Mouse (Mus musculus): ENCODE data around the gene Zfp326. TPM values are rescaled to one million over a fixed set of nuclear protein-coding genes. Genes with fewer than 3 reads are reported as not detected.
"Not testable (repeated sequence)": the region's sequence is repeated elsewhere in the genome, so short reads cannot be mapped to it uniquely, and the experiment has no call there.

The Zfp326 gene
- polyA plus RNA-seq, 1 experiment, result 0.16 TPM

- no peaks in the 10 kb centered on the region for H3K36me3 ChIP-seq (ENCODE audit: control insufficient read depth)
- no peaks in the 10 kb centered on the region for H3K27me3 ChIP-seq (ENCODE audit: control insufficient read depth)
- peaks cover 3% of the 10 kb centered on the region; the same call in 1 of the 2 replicates for H3K4me1 ChIP-seq (ENCODE audit: control insufficient read depth)
- no peaks in the 10 kb centered on the region for H3K9me3 ChIP-seq (ENCODE audit: control insufficient read depth, low read length)
- TF ChIP-seq TAL1 (IDR thresholded peaks at IDR 0.05; ENCODE audit: low read length) (no peak), GATA1 (IDR thresholded peaks at IDR 0.05; ENCODE audit: low read length) (no peak)
- no peak overlapping the region for H3K4me3 ChIP-seq (replicated peaks)
These were observed 16.5 kb upstream of the Zfp326 start for GRCm38 (mm10) chr5:105859716-105860460.

DNA sequence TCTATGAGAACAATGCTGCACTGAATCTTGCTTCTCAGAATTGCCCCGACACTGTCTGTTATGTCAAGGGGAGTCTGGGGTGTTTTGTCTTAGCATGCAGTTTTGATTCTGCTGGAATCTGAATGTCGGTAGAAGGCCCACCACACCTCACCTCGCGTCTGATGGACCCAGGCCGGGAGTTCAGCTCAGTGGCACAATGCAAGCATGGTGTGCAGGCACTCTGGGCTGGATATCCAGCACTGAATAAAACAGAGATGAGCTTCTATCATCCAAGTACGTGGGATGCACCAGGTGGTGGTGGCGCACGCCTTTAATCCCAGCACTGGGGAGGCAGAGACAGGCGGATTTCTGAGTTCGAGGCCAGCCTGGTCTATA is 15.9 kb upstream of the Zfp326 start:
- TF ChIP-seq GATA1 (IDR thresholded peaks at IDR 0.05; ENCODE audit: low read length) (no peak), TAL1 (IDR thresholded peaks at IDR 0.05; ENCODE audit: low read length) (no peak)
- Histone ChIP-seq H3K36me3 (ENCODE audit: control insufficient read depth) (no peaks in the 10 kb centered on the region), H3K4me3 (replicated peaks) (no peak overlapping the region), H3K4me1 (ENCODE audit: control insufficient read depth) (peaks cover 3% of the 10 kb centered on the region; the same call in 1 of the 2 replicates), H3K27me3 (ENCODE audit: control insufficient read depth) (no peaks in the 10 kb centered on the region), H3K9me3 (ENCODE audit: control insufficient read depth, low read length) (no peaks in the 10 kb centered on the region)

- TF ChIP-seq GATA1 (IDR thresholded peaks at IDR 0.05; ENCODE audit: low read length) (no peak), TAL1 (IDR thresholded peaks at IDR 0.05; ENCODE audit: low read length) (no peak)
- Histone ChIP-seq H3K9me3 (ENCODE audit: control insufficient read depth, low read length) (no peaks in the 10 kb centered on the region), H3K4me1 (ENCODE audit: control insufficient read depth) (peaks cover 3% of the 10 kb centered on the region; the same call in 1 of the 2 replicates), H3K36me3 (ENCODE audit: control insufficient read depth) (no peaks in the 10 kb centered on the region), H3K27me3 (ENCODE audit: control insufficient read depth) (no peaks in the 10 kb centered on the region), H3K4me3 (replicated peaks) (no peak overlapping the region)
These were observed 14.7 kb upstream of the Zfp326 start for GRCm38 (mm10) chr5:105861616-105862015.

- H3K36me3 ChIP-seq (ENCODE audit: control insufficient read depth); H3K27me3 ChIP-seq (ENCODE audit: control insufficient read depth); H3K4me1 ChIP-seq (ENCODE audit: control insufficient read depth); H3K9me3 ChIP-seq (ENCODE audit: control insufficient read depth, low read length); H3K4me3 ChIP-seq (replicated peaks): not testable (repeated sequence)
These were observed 11.2 kb upstream of the Zfp326 start for GRCm38 (mm10) chr5:105865110-105865628.

GRCm38 (mm10) chr5:105867427-105867826 is 8.9 kb upstream of the Zfp326 start:
- H3K4me1 ChIP-seq (ENCODE audit: control insufficient read depth), result peaks cover 3% of the 10 kb centered on the region
- H3K36me3 ChIP-seq (ENCODE audit: control insufficient read depth), result no peaks in the 10 kb centered on the region
- no peaks in the 10 kb centered on the region for H3K9me3 ChIP-seq (ENCODE audit: control insufficient read depth, low read length)
- no peaks in the 10 kb centered on the region for H3K27me3 ChIP-seq (ENCODE audit: control insufficient read depth)
- no peak overlapping the region for H3K4me3 ChIP-seq (replicated peaks)
- TF ChIP-seq GATA1 (IDR thresholded peaks at IDR 0.05; ENCODE audit: low read length) (no peak), TAL1 (IDR thresholded peaks at IDR 0.05; ENCODE audit: low read length) (no peak)

DNA sequence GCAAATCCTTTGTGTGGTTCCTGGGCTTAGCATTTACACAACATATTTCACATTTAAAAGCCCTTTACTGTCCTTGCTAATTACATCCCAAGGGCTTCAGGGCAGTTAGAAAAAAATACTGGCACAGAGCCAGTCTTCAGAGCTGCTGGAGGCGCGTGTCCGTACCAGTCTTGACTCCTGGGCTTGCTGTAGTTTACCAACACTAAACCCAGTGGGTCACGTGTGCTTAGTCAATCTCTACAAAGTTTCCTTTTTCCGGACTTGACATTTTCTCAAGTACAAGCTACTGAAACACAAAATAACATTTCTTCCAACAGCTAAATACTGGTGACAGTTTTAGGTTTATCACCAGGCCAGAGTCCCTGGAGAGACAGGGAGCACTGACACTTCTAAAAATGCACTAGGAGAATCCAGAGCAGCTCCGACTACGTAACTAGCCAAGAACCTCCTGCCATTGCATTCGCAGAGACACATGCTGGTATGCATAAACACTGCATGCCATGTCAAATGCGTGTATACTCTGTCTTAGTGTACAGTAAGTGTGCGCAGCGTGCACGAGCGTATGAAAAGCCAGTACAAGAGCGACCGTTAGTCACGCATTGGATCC is 8.4 kb upstream of the Zfp326 start:
- H3K4me3 ChIP-seq (replicated peaks), result no peak overlapping the region
- no peaks in the 10 kb centered on the region for H3K36me3 ChIP-seq (ENCODE audit: control insufficient read depth)
- peaks cover 7% of the 10 kb centered on the region for H3K4me1 ChIP-seq (ENCODE audit: control insufficient read depth)
- no peak for TF ChIP-seq TAL1 (IDR thresholded peaks at IDR 0.05; ENCODE audit: low read length)
- no peak for TF ChIP-seq GATA1 (IDR thresholded peaks at IDR 0.05; ENCODE audit: low read length)
- H3K9me3 ChIP-seq (ENCODE audit: control insufficient read depth, low read length), result no peaks in the 10 kb centered on the region
- H3K27me3 ChIP-seq (ENCODE audit: control insufficient read depth), result no peaks in the 10 kb centered on the region

DNA sequence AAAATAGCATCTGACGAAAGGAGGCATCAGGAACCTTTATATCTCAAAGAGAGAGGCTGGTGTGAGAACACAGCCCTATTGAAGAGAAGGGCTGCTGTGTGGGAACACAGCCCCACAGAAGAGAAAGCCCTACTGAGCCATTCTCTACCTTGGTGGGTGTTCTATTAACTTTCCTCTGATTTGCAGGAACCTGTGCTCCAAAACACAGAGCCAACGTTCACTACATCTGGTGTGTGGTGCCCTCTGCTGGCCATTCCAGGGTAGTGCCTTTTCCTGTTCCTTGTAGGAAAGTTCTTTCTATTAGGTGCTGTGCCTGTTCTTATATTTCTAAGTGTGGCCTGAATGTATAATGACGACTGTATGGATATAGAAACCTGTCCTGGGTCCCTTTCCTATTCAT is 7.8 kb upstream of the Zfp326 start:
- no peaks in the 10 kb centered on the region for H3K9me3 ChIP-seq (ENCODE audit: control insufficient read depth, low read length)
- TF ChIP-seq TAL1 (IDR thresholded peaks at IDR 0.05; ENCODE audit: low read length) (no peak), GATA1 (IDR thresholded peaks at IDR 0.05; ENCODE audit: low read length) (no peak)
- H3K36me3 ChIP-seq (ENCODE audit: control insufficient read depth), result no peaks in the 10 kb centered on the region
- H3K4me3 ChIP-seq (replicated peaks), result no peak overlapping the region
- no peaks in the 10 kb centered on the region for H3K27me3 ChIP-seq (ENCODE audit: control insufficient read depth)
- H3K4me1 ChIP-seq (ENCODE audit: control insufficient read depth), result peaks cover 7% of the 10 kb centered on the region

- peaks cover 7% of the 10 kb centered on the region for H3K4me1 ChIP-seq (ENCODE audit: control insufficient read depth)
- H3K9me3 ChIP-seq (ENCODE audit: control insufficient read depth, low read length), result no peaks in the 10 kb centered on the region
- no peak for TF ChIP-seq TAL1 (IDR thresholded peaks at IDR 0.05; ENCODE audit: low read length)
- no peak for TF ChIP-seq GATA1 (IDR thresholded peaks at IDR 0.05; ENCODE audit: low read length)
- H3K27me3 ChIP-seq (ENCODE audit: control insufficient read depth), result peaks cover 10% of the 10 kb centered on the region
- no peak overlapping the region for H3K4me3 ChIP-seq (replicated peaks)
- H3K36me3 ChIP-seq (ENCODE audit: control insufficient read depth), result no peaks in the 10 kb centered on the region
These were observed 6.6 kb upstream of the Zfp326 start for GRCm38 (mm10) chr5:105869739-105870138.

DNA sequence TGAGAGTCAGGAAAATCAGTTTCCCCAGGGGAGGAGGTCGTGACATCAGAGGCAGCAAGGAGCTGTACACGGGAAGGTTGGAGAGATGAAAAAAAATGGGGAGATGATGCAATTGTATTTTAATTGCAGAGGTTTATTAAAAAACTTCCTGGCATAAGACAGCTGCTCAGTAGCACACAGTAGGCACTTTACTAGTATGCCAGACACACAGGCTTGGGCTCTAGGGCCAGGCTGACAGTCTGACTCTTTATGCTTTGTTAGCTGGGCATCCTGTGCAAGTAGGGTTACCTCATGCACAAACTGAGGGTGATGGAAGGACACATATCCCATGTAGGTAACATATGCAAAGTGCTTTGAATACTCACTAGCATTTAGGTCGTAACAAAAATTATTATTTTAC is 5.2 kb upstream of the Zfp326 start:
- peaks cover 16% of the 10 kb centered on the region for H3K4me1 ChIP-seq (ENCODE audit: control insufficient read depth)
- TF ChIP-seq TAL1 (IDR thresholded peaks at IDR 0.05; ENCODE audit: low read length), result no peak
- TF ChIP-seq GATA1 (IDR thresholded peaks at IDR 0.05; ENCODE audit: low read length), result no peak
- no peak overlapping the region for H3K4me3 ChIP-seq (replicated peaks)
- H3K36me3 ChIP-seq (ENCODE audit: control insufficient read depth), result no peaks in the 10 kb centered on the region
- peaks cover 23% of the 10 kb centered on the region for H3K27me3 ChIP-seq (ENCODE audit: control insufficient read depth)
- H3K9me3 ChIP-seq (ENCODE audit: control insufficient read depth, low read length), result no peaks in the 10 kb centered on the region

Data from erythroblast, embryonic 14.5 days (primary cell).